Mouse (Mus musculus) hindbrain, embryonic 15.5 days (tissue): ENCODE measurements around the gene Gm26727. TPM values are rescaled to one million over a fixed set of nuclear protein-coding genes. Genes with fewer than 3 reads are reported as not detected.

Experiments
- polyA plus RNA-seq: library from polyadenylated mRNA; unstranded; fragments of >200 nt; fragmentation: Nextera tagmentation; extraction: Ambion mirVana; gene quantifications from 2 replicates; pipeline ENCODE4 v1.2.1, GENCODE M21; 2015

Gene Gm26727
- polyA plus RNA-seq, 1 experiment from 2014 or later = not detected

Other genes with a start within 250 kb of the Gm26727 start
- not detected in 2 replicates for gene Gm21830, start 19.5 kb downstream of the Gm26727 start, polyA plus RNA-seq
- not detected in 2 replicates for gene Xirp2, start 12.8 kb upstream of the Gm26727 start, polyA plus RNA-seq
- gene B3galt1, start 132.7 kb upstream of the Gm26727 start, polyA plus RNA-seq = 54.5 and 60.6 TPM in 2 replicates